Mouse (Mus musculus) erythroblast, embryonic 14.5 days (primary cell): ENCODE data around the gene Phykpl.

Source experiments
- GATA1 ChIP-seq: IDR thresholded peaks from 2 replicates; pipeline ENCODE4 v1.6.1; 2012; ENCODE audit warnings: low read length, inconsistent platforms, mixed read lengths
- TAL1 ChIP-seq: IDR thresholded peaks from 3 replicates; pipeline ENCODE4 v1.6.1; 2012; ENCODE audit warnings: low read length, inconsistent platforms, mixed read lengths

DNA sequence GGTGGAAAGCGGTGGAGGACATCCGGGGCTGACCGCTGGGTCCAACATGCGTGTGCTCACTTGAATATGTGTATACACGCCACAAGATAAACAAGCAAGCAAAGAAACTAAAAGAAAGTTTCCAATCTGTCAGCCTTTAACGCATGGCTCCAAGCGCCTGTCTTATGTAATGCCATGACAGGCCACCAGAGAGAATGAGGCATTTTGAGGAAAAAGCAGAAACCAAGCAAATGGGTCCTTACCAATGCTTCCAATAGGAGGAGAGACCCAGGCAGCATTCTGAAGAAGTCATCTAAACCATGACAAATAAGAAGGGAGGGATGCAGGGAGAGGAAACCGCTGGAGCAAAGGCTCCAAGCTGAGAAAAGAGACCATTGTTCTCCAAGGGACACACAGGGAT is 29.7 kb downstream of the Phykpl start:
- TF ChIP-seq GATA1: no peak
- TF ChIP-seq TAL1: no peak
